Mouse (Mus musculus) megakaryocyte progenitor cell, adult 5-6 weeks (primary cell): ENCODE measurements around the gene Gli3. TPM values are rescaled to one million over a fixed set of nuclear protein-coding genes. Genes with fewer than 3 reads are reported as not detected.
A peak's percentile ranks its signal among the peaks of the same experiment; 100 is the strongest.

ENCODE experiments used
- ATAC-seq: replicated peaks from 2 replicates; pipeline ENCODE4 v1.8.0; 2016; ENCODE audit warnings: mild to moderate bottlenecking, moderate TSS enrichment, inconsistent platforms; ENCODE audit not compliant: poor library complexity
- total RNA-seq, 2 experiments: library from RNA; stranded (forward) in 1 of 2; stranded (reverse) in 1 of 2; fragments of 157-497, 149-512 nt in 1 of 2; fragments of 200-1000 nt in 1 of 2; gene quantifications; 2 replicates each; pipeline versions ENCODE4 v1.2.3 to v1.2.4; 2015 to 2017

Gli3 gene
- total RNA-seq, 2 experiments from 2014 or later, result 0.25 to 0.71 TPM

DNA sequence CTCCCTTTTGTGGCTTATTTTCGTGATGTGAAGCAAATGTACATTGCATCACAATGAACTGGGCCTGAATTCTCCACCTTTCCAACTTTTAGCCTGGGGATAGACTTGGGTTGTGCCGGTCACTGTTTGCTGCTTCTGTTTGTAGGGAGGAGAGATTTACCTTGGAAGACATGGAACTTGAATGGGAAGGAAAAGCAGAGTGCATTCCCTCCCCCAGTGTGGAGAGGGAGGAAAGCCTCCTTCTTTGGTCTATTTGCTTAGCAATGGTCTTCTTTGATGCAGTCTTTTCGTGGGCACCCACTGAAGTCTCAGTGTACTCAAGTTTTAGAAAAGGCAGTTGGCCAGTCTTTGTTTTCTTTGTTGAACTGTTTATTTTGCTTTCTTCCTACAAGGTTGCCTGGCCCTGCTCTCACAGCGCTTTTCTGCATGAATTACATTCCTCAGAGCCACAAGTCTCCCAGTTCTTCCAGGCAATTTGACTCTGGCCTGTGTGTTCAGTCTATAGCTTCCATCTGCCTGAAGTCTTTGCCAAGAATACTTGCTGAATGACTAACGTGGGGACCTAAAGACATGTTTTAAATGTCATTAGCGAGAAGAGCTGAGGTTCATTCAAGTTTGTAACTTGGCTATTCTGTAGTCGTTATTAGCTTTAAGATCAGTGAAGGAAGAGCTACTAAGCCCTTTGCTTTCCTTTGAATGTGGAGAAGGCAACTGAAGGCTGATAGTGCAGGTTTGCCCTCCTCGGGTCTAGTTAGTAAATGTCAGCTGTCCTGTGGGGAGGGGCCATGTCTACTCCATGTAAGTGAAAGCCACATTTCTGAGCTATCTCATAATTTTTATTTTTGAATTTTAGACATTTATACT lies 161.7 kb downstream of the Gli3 start:
- no peak for ATAC-seq

DNA sequence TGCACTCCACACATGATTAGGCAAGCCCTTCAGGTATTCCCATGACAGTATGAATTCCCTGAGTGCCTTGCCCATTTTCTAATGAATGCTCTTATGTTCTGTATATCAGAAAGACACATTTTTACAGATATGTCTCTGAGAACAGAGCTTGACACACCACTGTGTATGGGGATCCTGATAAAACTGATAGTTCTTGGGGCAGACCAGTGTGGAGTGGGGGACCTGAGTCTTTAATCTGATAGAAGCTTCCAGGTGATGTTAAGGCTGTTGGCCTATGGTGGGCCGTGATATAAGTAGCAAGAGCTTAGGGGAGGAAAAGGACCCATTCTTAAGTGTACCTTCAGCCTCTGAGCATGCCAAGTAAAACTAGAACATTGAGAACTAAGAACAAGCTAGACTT lies 178.5 kb downstream of the Gli3 start:
- no peak for ATAC-seq

GRCm38 (mm10) chr13:15660502-15660901 lies 197.5 kb downstream of the Gli3 start:
- peak; percentile 55 for ATAC-seq

GRCm38 (mm10) chr13:15662375-15662774 lies 199.3 kb downstream of the Gli3 start:
- ATAC-seq, result no peak

DNA sequence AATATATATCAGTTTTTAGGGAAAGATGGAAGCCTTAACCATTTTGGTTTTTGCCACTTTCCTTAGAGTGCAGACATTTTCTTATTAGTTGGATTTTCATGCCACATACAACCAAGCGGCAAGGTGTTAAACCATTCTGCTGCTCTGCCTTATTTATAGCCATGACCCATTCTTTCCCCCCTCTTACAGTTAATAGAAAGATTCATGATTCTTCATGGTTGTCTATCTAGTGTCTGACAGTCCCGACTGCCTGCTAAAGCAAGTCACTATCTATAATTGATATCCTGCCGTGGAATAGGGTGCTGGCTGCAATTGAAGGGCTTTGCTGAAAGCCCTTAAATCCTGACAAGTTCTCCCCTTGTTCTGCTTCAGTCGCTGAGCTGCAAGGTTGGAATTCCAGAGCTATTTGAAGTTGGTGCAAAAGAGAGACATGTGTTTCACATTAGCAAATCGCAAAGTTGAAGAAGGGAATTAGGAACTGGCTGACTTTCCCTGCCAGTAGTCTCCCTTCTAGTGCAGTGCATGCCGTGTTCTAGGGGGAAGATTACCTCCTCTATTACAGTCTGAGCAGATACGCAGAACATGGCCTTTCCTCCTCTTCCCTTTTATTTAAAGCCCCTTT lies 201.7 kb downstream of the Gli3 start:
- ATAC-seq, result no peak

DNA sequence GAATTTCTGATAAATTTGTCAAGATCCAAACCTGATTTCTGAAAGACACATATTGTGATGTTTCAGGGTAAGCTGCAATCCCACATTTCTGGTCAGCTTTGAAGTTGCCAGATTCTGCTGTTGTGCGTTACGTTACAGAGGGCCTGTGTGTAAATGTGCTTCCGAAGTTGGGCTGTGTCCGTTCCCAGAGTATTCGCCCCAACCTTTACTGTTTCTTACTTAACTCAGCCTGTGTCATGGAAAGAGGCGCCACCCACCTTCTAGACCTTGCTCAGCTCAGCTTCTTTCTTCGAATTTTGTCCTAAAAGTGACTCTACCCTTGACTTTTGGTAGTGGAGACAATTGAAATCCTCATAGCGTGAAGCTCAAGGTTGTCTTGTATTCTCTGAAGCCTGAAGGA lies 202.5 kb downstream of the Gli3 start:
- no peak for ATAC-seq

- ATAC-seq, result 0 out of 2 replicates have a peak, but pooled peaks have one; percentile 37
Measured at GRCm38 (mm10) chr13:15670144-15670961, 207.3 kb downstream of the Gli3 start.

- no peak for ATAC-seq
Measured at GRCm38 (mm10) chr13:15670962-15671313, 207.9 kb downstream of the Gli3 start.

- no peak for ATAC-seq
Measured at GRCm38 (mm10) chr13:15675480-15675879, 212.4 kb downstream of the Gli3 start.

- no peak for ATAC-seq
Measured at GRCm38 (mm10) chr13:15677106-15677760, 214.2 kb downstream of the Gli3 start.

GRCm38 (mm10) chr13:15681530-15681929 lies 218.5 kb downstream of the Gli3 start:
- no peak for ATAC-seq

DNA sequence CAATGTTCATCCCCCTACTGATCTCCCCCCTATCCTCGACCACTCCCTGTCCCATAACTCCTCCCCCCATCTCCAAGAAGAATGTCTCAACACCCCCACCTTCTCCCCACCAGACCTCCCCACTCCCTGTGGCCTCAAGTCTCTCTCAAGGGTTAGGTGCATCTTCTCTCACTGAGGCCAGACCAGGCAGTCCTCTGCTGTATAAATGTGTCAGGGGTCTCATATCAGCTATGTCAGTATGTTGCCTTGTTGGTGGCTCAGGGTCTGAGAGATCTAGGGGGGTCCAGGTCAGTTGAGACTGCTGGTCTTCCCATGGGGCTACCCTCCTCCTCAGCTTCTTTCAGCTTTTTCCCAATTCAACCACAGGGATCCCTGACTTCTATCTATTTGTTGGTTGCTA lies 220.0 kb downstream of the Gli3 start:
- ATAC-seq, result no peak

DNA sequence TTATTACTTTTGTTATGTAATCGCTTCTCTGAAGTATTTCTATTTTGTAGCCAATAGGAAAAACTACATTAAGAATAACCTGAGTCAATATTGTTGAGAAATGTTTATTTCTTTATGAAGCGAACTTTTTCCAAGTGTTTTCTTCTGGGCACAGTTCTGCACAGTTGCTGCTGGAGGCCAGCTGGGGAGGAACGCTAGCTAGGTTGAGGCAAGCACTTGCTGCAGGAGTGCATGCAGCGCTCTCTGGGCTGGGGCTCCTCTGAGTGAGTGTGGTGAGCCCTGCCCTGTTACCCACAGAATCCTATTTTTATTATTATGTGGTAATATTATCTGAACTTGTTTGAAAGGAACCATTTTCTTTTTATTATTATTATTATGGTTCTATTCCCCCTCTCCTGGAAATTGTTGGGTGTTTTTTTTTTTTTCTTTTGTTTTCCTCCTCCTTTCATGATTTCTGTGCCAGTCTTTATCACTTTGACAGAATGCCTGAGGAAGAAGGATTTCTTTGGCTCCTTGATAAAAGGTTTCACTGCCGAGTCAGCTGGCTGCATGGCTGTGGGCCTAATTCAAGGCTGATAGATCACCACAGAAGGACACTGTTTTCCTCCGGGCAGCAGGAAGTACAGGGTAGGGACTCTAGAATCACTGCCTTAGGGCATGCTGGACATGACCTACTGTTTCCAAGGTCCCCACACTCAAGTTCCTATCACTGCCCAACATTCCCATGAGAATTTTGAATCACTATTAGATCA lies 225.2 kb downstream of the Gli3 start:
- ATAC-seq, result no peak

DNA sequence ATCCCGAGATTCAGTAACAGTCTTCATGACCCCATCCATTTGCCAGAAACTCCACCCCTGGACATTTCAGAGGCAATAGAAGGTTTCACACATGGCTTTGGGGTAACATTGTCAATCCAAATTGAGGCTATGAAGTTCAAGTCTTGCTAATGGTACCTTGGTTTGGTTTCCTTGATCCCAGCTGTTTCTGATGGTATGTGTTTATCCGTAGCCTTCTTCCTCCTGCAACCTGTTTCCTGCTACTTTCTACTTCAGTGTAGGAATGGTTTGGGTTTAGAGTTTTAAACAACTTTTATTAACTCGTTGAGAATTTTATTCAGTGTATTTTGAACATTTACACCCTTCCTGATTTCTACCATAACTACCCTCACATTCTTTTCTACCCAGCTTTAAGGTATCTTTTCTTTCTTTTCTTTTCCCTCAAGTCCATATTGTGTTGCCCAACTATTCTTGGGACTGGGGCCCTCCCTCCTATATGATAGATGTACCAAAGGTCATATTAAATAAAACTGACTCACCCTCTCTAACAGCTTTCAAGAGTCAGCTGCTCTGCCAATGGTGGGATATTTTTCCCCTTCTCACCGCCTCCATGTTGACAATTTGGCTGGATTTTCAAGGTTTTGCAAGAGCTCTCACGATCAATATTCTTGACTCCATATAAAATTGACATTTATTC lies 225.9 kb downstream of the Gli3 start:
- ATAC-seq, result no peak

GRCm38 (mm10) chr13:15691751-15692464 lies 228.9 kb downstream of the Gli3 start:
- ATAC-seq, result no peak

- no peak for ATAC-seq
Measured at GRCm38 (mm10) chr13:15692465-15692809, 229.4 kb downstream of the Gli3 start.

DNA sequence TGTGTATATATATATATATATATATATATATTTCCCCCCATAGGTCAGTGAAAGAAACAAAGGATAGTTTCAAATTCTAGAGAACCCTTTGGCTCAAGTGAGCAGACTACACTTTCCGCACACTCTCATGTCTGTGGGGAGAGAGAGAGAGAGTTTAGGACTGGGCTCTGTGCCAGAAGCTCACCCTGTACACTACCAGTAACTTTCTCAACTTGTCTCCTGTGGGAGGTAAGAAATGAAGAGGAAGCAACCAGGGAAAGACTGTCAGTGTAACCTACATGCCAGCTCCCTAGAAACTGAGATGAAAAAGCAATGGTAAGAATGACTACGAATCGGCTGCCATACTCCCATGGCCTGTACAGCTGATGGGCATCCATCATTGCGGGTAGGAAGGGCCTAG lies 235.2 kb downstream of the Gli3 start:
- ATAC-seq, result no peak

- no peak for ATAC-seq
Measured at GRCm38 (mm10) chr13:15699116-15699515, 236.1 kb downstream of the Gli3 start.

GRCm38 (mm10) chr13:15704669-15705068 lies 241.6 kb downstream of the Gli3 start:
- no peak for ATAC-seq
